Mouse (Mus musculus) limb, embryonic 15.5 days (tissue): Measurements from ENCODE around the gene Lpin3. TPM values are rescaled to one million over a fixed set of nuclear protein-coding genes. Genes with fewer than 3 reads are reported as not detected.

Experiments
- ATAC-seq: fragments of 200-750 bp; cut with Nextera tagmentation; 2 replicates; pipeline ENCODE4 v1.8.0; 2017; ENCODE audit warnings: low read depth, moderate TSS enrichment; ENCODE audit not compliant: insufficient number of reproducible peaks, low FRiP score, low TSS enrichment
- H3K27ac ChIP-seq: fragments of 300-500 bp; sonication (generic); 2 replicates; pipeline ENCODE4 v1.5.1; 2015; ENCODE audit warnings: moderate library complexity, mild to moderate bottlenecking, inconsistent platforms
- H3K27me3 ChIP-seq: fragments of 300-500 bp; sonication (generic); 2 replicates; pipeline ENCODE4 v1.6.1; 2015; ENCODE audit warnings: inconsistent platforms
- H3K36me3 ChIP-seq: fragments of 300-500 bp; sonication (generic); 2 replicates; pipeline ENCODE4 v1.6.1; 2015; ENCODE audit warnings: inconsistent platforms
- H3K4me1 ChIP-seq: fragments of 300-500 bp; sonication (generic); 2 replicates; pipeline ENCODE4 v1.6.1; 2015; ENCODE audit warnings: inconsistent platforms
- H3K4me2 ChIP-seq: fragments of 300-500 bp; sonication (generic); 2 replicates; pipeline ENCODE4 v1.6.1; 2015; ENCODE audit warnings: mild to moderate bottlenecking, inconsistent platforms
- H3K4me3 ChIP-seq: fragments of 300-500 bp; sonication (generic); 2 replicates; pipeline ENCODE4 v1.5.1; 2015; ENCODE audit warnings: mild to moderate bottlenecking, inconsistent platforms
- H3K9ac ChIP-seq: fragments of 300-500 bp; sonication (generic); 2 replicates; pipeline ENCODE4 v1.6.1; 2015; ENCODE audit warnings: inconsistent platforms
- H3K9me3 ChIP-seq: fragments of 300-500 bp; sonication (generic); 2 replicates; pipeline ENCODE4 v1.6.1; 2016; ENCODE audit warnings: inconsistent platforms
- WGBS: fragments of 180-500 bp; shearing (Covaris S2); methylation state at CpG from one replicate; pipeline ENCODE4 v1.1.7; 2015; 5-methylcytosine and 5-hydroxymethylcytosine counted together
- polyA plus RNA-seq: library from polyadenylated mRNA; unstranded; fragments of >200 nt; fragmentation: Nextera tagmentation; extraction: Ambion mirVana; gene quantifications from 2 replicates; pipeline ENCODE4 v1.2.1, GENCODE M21; 2015

Gene Lpin3
- polyA plus RNA-seq, 1 experiment from 2014 or later = 4.7 TPM

DNA sequence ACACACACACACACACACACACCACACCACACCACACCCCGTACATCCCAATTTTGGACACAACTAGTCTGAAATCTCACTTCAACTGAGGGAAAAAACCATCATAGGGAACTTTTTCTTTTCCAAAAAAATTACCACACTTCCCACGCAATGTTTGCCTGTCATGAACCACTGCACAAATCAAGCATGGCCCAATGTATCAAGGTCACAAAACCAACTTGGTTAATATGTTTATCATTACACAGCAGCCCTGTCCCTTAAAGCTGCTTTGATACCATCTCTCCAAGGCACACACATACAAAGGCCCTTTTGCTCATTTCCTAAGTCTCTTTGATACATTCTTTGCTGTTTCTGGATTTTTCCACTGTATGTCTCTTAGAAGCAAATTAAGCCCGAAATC is 9.2 kb upstream of the Lpin3 start:
- no peak overlapping the region for H3K4me2 ChIP-seq
- peaks cover 13% of the 10 kb centered on the region; the same call in 1 of the 2 replicates for H3K4me1 ChIP-seq
- ATAC-seq = no peak
- H3K27me3 ChIP-seq = no peaks in the 10 kb centered on the region
- no peak overlapping the region for H3K9ac ChIP-seq
- H3K4me3 ChIP-seq = 0 out of 2 replicates have a peak overlapping the region, but pooled peaks have one; percentile 4
- no peaks in the 10 kb centered on the region for H3K36me3 ChIP-seq
- WGBS = 82% methylated on average over 3 of the region's 3 CpGs
- H3K9me3 ChIP-seq = no peaks in the 10 kb centered on the region
- no peak overlapping the region for H3K27ac ChIP-seq

DNA sequence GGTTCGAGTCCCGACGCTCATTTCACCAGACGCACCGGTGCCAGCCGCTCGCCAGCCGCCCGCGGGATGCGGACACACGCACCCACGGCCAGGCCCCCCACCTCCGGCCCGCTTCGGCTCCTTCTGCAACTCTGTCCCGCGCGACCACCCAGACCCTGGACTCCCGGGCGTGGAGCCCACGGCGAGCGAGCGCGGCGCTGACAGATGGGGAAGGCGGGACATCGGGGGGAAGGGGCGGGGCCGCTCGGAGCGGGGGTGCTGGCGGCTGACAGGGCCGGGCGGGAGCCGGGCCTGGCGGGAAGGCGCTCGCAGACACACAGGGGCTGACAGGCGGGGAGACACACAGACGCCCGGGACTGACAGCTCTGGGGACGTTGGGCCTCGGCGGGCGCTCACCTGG is 8.1 kb upstream of the Lpin3 start:
- WGBS = under 1% methylated on average over 46 of the region's 47 CpGs
- H3K4me2 ChIP-seq = peak overlapping the region; percentile 69
- H3K9ac ChIP-seq = peak overlapping the region; percentile 100
- H3K9me3 ChIP-seq = no peaks in the 10 kb centered on the region
- peak; percentile 86 for ATAC-seq
- peaks cover 13% of the 10 kb centered on the region; the same call in 1 of the 2 replicates for H3K4me1 ChIP-seq
- peak overlapping the region; percentile 99 for H3K27ac ChIP-seq
- peak overlapping the region; percentile 95 for H3K4me3 ChIP-seq
- H3K36me3 ChIP-seq = no peaks in the 10 kb centered on the region
- H3K27me3 ChIP-seq = no peaks in the 10 kb centered on the region

DNA sequence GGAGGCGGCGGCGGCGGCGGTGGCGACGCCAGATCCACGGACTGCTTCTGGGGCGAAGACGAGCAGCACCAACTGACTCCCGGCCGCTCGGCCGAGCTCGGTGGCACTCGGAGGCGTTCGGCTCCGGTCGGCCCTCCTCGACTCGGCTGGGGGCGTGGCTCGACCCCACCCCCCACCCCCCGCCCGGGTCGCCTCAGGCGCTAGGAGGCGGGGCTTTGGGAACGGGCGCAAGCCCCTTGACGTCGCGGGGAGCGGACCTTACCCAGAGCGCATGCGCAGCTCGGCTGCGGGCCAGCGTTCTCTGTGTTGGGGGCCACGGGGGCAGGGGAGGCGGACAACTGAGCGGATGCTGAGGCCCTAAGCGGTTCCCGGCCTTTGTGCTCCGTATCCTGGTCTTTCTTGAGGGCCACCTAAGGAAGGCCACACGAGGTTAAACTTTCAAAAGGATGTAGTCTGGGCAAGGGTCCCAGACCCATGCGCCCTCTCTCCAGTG is 7.5 kb upstream of the Lpin3 start, which contains the start of gene Zhx3:
TSS of gene Zhx3 (minus strand) at position 109 of the 493 bp plus-strand sequence.
- Histone ChIP-seq H3K27me3 (no peaks in the 10 kb centered on the region), H3K9ac (peak within 1 kb of the TSS; percentile 100), H3K27ac (peak within 1 kb of the TSS; percentile 99), H3K4me2 (peak within 1 kb of the TSS; percentile 69), H3K36me3 (no peaks in the 10 kb centered on the region), H3K4me1 (peaks cover 13% of the 10 kb centered on the region; the same call in 1 of the 2 replicates), H3K4me3 (peak within 1 kb of the TSS; percentile 95), H3K9me3 (no peaks in the 10 kb centered on the region)
- whole genome bisulfite sequencing = under 1% methylated on average over 31 of the region's 48 CpGs
- ATAC-seq = peak; percentile 96

DNA sequence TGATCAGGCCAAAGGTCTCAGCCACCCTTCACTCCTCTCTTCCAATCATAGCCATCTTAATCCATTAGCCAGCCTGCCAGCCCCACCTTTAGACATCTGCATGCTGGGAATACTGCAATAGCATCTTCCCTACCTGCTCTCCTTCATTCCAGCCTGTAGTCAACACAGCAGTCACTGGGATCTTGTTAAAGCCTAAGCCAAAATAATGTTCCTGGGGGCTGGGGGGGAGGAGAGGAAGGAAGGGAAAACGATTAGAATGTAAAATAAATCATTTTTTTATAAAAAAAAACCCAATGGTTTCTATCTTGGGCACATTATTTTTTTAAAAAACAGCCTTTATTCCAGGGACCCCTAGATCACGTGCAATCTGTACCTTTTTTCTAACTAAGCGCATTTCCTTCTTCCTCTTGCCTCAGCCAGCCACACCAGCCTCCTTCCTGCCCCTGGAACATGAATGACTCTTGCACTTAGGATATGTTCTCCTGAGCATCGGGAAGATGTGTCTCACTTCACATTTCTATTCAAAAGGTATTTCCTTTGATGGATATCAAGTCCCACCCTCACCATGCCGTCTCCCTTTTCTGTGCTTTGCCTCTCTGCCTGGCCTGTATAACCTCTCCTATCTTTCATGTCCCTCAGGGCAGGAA is 6.1 kb upstream of the Lpin3 start:
- Histone ChIP-seq H3K4me1 (peaks cover 13% of the 10 kb centered on the region; the same call in 1 of the 2 replicates), H3K9me3 (no peaks in the 10 kb centered on the region), H3K4me3 (no peak overlapping the region), H3K4me2 (no peak overlapping the region), H3K27ac (no peak overlapping the region), H3K9ac (no peak overlapping the region), H3K27me3 (no peaks in the 10 kb centered on the region), H3K36me3 (no peaks in the 10 kb centered on the region)
- 78% methylated on average over 5 of the region's 5 CpGs for WGBS
- ATAC-seq = no peak

DNA sequence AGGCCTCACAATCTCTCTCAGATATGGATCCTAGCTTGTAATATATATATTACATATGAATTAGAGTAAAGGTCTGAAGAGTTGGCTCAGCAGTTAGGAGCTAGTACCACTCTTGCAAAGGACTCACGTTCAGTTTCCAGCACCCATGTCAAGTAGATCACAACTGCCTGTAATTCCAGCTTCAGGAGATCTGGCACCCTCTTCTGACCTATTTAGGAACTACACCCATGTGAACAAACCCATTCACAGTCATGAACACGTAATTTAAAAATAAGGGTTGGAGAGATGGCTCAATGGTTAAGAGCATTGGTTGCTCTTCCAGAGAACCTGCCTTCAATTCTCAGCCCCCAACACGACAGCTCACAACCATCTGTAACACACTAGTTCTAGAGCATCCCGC is 4.4 kb upstream of the Lpin3 start:
- peaks cover 19% of the 10 kb centered on the region for H3K4me1 ChIP-seq
- no peaks in the 10 kb centered on the region for H3K36me3 ChIP-seq
- no peaks in the 10 kb centered on the region for H3K27me3 ChIP-seq
- WGBS = 87% methylated on average over 4 of the region's 4 CpGs
- H3K9ac ChIP-seq = no peak overlapping the region
- H3K4me3 ChIP-seq = no peak overlapping the region
- no peaks in the 10 kb centered on the region for H3K9me3 ChIP-seq
- H3K4me2 ChIP-seq = no peak overlapping the region
- H3K27ac ChIP-seq = no peak overlapping the region
- no peak for ATAC-seq

DNA sequence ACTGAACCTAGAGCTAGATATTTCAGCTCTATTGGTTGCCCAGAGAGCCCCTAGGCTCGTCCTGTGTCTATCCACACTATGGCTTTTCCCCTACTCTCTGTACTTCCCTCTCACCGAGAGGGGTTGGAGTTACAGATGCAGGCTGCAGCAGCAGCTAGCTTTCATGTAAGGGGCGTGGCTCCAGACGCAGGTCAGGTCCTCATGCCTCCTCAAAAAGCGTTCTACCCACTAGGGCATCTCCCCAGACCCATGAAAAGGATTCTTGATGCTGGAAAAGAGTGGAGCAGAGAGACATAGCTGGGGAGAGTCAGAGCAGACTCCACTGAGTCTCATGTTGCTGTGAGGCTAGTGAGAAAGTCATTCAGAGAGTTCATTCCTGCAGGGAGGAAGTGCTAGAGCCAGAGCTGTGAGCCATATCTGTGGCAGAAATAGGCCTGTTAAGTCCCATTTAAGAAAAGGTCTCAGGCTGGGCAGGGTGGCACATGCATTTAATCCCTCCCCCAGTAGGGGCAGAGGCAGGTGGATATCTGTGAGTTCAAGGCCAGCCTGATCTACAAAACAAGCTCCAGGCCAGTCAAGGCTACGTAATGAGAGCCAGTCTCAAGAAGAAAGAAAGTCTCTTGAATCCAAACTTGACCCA is 1.1 kb downstream of the Lpin3 start:
- no peaks in the 10 kb centered on the region for H3K9me3 ChIP-seq
- no peak overlapping the region for H3K4me2 ChIP-seq
- no peak overlapping the region for H3K4me3 ChIP-seq
- H3K27ac ChIP-seq = no peak overlapping the region
- no peaks in the 10 kb centered on the region for H3K27me3 ChIP-seq
- H3K9ac ChIP-seq = no peak overlapping the region
- H3K4me1 ChIP-seq = peaks cover 13% of the 10 kb centered on the region
- WGBS = 45% methylated on average over 6 of the region's 6 CpGs
- no peak for ATAC-seq
- no peaks in the 10 kb centered on the region for H3K36me3 ChIP-seq

DNA sequence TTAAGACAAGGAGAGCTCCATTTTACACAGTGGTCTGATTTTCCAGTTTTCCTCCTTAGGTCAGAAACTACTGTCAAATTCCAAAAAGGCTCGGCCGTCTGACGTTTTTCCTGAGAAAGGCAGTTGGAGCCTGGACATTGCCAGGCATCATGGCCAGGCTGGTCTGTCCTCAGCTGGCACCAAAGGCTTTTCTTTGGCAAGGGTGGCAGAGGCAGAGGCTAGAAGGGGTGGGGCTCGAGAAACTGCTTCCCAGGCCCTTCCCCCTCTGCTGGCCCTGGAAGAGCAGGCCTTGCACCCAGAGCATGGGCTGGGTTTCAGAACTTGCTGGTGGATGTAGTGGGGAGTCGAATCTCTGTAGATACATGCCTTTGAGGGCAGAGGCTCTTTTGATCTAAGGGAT is 2.0 kb downstream of the Lpin3 start:
- H3K36me3 ChIP-seq = no peaks in the 10 kb centered on the region
- no peaks in the 10 kb centered on the region for H3K9me3 ChIP-seq
- 64% methylated on average over 5 of the region's 5 CpGs for WGBS
- no peak for ATAC-seq
- peaks cover 16% of the 10 kb centered on the region for H3K4me1 ChIP-seq
- H3K9ac ChIP-seq = no peak overlapping the region
- H3K4me3 ChIP-seq = no peak overlapping the region
- no peak overlapping the region for H3K27ac ChIP-seq
- no peak overlapping the region for H3K4me2 ChIP-seq
- no peaks in the 10 kb centered on the region for H3K27me3 ChIP-seq

DNA sequence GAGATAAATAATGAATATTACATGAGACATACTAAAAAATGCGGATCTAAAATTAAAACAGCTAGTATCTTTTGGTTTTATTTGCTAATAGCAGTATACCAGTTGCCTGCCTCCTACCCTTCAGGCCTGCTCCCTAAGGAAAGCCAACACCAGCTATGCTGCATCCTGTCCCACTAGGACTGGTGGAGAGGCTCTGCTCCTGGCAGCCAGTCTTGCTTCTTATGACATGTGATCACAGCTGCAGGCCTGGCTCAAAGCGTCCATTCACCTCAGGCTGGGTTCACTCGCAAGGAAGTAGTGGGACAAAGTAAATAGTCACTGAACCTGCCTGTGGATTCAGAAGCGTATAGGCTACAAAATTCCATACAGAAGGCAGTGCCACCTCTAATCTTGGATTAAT is 3.4 kb downstream of the Lpin3 start:
- Histone ChIP-seq H3K4me2 (no peak overlapping the region), H3K9ac (no peak overlapping the region), H3K4me1 (peaks cover 29% of the 10 kb centered on the region), H3K4me3 (no peak overlapping the region), H3K27me3 (no peaks in the 10 kb centered on the region), H3K27ac (no peak overlapping the region), H3K36me3 (no peaks in the 10 kb centered on the region), H3K9me3 (no peaks in the 10 kb centered on the region)
- no peak for ATAC-seq
- WGBS = 73% methylated on average over 4 of the region's 4 CpGs

DNA sequence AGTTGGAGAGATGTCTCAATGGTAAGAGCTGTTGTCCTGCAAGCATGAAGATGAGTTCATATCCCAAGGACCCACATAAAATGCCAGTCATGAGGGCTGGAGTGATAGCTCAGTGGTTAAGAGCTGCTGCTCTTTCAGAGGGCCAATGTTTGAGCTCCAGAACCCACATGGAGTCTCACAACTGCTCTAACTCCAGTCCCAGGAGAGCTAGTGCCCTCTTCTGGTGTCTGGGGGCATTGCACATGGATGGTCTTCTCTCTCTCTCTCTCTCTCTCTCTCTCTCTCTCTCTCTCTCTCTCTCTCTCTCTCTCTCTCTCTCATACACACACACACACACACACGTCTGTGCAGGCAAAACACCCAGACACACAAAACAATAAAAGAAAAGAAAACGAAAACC is 4.4 kb downstream of the Lpin3 start:
- Histone ChIP-seq H3K9ac (no peak overlapping the region), H3K36me3 (no peaks in the 10 kb centered on the region), H3K4me3 (no peak overlapping the region), H3K4me2 (no peak overlapping the region), H3K4me1 (peaks cover 29% of the 10 kb centered on the region), H3K9me3 (no peaks in the 10 kb centered on the region), H3K27me3 (no peaks in the 10 kb centered on the region), H3K27ac (no peak overlapping the region)
- WGBS = 26% methylated on average over 2 of the region's 2 CpGs
- ATAC-seq = no peak

DNA sequence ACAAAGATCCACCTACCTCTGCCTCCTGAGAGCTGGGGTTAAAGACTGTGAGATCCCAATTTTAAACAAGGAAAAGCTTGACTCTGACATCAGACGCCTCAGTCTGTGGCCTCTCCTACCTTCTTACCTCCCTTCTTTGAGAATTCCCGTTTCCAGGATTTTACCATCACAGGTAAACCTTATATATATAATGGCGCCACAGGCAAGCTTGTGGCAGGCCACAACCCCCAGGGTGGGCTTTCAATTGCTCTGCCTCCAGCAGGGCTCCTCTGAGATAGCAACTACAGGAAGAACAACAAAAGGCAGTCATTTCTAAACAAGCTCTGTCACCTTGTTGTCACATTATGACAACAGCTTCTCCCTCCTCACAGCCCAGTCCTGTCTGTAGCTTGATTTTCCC is 5.8 kb downstream of the Lpin3 start:
- no peak for ATAC-seq
- Histone ChIP-seq H3K36me3 (no peaks in the 10 kb centered on the region), H3K4me1 (peaks cover 22% of the 10 kb centered on the region), H3K27ac (no peak overlapping the region), H3K9me3 (no peaks in the 10 kb centered on the region), H3K9ac (no peak overlapping the region), H3K4me3 (no peak overlapping the region), H3K27me3 (no peaks in the 10 kb centered on the region), H3K4me2 (no peak overlapping the region)
- WGBS = 57% methylated on average over 3 of the region's 3 CpGs

DNA sequence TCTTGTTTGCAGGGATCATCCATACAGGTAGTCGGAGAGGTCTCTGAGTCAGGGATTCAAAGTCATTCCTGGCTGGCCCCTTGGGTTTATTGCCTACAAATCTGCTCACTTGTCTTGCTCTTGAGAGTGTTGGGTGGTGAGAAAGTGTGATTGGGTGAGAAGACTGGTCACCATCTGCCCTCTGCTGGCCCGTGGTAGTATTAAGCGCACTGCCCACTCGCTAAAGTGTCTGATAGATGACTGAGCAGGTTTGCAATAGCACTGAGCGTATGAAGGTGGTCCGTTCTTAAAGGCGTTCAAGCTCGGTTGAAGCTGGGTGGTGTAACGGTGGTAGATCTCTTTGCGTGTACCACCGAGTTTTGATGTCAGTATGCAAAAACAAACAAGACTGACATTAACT is 6.8 kb downstream of the Lpin3 start:
- Histone ChIP-seq H3K27me3 (no peaks in the 10 kb centered on the region), H3K4me3 (peak overlapping the region; percentile 50), H3K4me2 (peak overlapping the region; percentile 95), H3K4me1 (peaks cover 16% of the 10 kb centered on the region), H3K27ac (no peak overlapping the region), H3K9me3 (no peaks in the 10 kb centered on the region), H3K36me3 (no peaks in the 10 kb centered on the region), H3K9ac (0 out of 2 replicates have a peak overlapping the region, but pooled peaks have one; percentile 14)
- ATAC-seq = peak; percentile 45; the same call in 1 of the 2 replicates
- 1% methylated on average over 11 of the region's 11 CpGs for WGBS

DNA sequence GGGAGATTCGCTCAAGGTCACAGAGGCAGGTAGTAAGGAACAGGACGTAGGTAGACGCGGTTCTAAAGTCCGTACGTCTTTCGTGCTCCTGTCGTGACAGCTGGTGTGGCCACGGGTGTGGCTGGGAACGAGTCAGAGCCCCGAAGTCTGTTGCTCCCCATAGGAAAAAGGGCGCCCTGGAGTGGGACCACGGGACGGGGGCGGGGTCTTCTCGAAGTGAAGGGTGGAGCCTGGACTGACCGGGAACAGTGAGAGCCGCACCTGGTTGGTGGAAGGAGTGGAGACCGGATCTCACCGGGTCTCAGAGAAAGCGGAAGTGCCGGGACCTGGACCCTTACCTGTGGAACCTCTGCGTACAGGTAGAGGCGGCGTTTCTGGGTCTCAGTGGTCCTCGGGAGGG is 7.4 kb downstream of the Lpin3 start:
- under 1% methylated on average over 26 of the region's 26 CpGs for WGBS
- Histone ChIP-seq H3K4me3 (peak overlapping the region; percentile 50), H3K27me3 (no peaks in the 10 kb centered on the region)

More for the DNA sequence above, 7.4 kb downstream of the Lpin3 start:
- Histone ChIP-seq H3K9me3 (no peaks in the 10 kb centered on the region), H3K4me1 (peaks cover 16% of the 10 kb centered on the region), H3K27ac (no peak overlapping the region), H3K36me3 (no peaks in the 10 kb centered on the region), H3K4me2 (peak overlapping the region; percentile 95), H3K9ac (peak overlapping the region; percentile 14; the same call in 1 of the 2 replicates)
- peak; percentile 33; the same call in 1 of the 2 replicates for ATAC-seq
